Mouse (Mus musculus) cerebellum, adult 18-20 months (tissue): ENCODE data around the gene Bglap3.

ENCODE experiments used
- DNase-seq, 2 experiments: peaks; one replicate each; pipeline ENCODE4 v3.0.0; 2021

Gene Bglap3

GRCm38 (mm10) chr3:88334902-88335435, 37.6 kb downstream of the Bglap3 start:
- DNase-seq = no peak

DNA sequence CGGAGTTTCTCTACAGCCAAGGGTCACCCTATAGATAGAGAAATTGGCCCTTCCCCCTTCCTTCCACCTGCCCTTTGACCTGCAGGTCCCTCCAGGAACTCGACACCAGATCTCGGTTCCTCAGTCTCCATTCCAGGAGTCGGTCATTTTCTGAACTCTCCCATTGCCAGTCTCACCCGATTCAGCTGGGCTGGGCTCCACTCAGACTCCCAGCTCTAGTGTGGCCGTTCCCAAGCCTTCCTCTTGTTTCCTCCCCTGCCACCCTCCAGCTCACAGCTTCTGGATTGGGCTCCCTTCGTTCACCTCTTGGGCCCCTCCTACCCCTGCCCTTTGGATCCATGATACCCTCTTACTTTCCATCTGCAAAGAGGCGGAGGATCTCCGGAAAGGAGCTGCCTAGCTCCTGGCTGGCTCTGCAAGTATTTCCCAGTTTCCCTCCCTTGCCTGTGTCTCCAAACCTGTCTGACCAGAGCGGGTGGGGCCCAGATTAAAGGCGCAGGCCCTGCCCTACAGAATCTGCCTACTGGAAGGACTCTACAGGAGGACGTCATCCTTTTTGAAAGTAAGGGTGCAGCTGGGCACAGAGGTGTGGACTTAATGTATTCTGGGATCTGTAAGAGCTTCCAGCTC, 38.4 kb downstream of the Bglap3 start:
- DNase-seq = no peak

DNA sequence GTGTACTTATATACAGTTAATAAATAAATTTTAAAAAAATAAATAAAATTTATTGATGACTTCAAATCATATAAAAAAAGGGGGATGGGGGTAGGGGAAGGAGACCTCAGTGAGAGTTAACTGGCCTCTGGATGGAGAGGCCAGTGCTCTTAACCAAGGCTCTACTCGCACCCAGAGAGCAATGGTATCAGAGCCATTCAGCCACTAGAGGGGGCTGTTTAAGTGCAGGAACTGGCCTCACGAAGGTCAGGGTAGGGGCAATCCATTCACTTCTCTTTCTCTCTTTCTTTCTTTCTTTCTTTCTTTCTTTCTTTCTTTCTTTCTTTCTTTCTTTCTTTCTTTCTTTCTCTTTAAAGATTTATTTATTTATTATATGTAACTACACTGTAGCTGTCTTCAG, 41.3 kb downstream of the Bglap3 start:
- DNase-seq = peak; percentile 47 to 58

- no peak for DNase-seq
These were observed 43.6 kb downstream of the Bglap3 start for GRCm38 (mm10) chr3:88328956-88329355.

GRCm38 (mm10) chr3:88324951-88325405, 47.6 kb downstream of the Bglap3 start, which contains the start of gene Glmp:
Glmp (plus strand) TSS chr3:88325023.
- DNase-seq = peak; percentile 74 to 76
